Mouse (Mus musculus) kidney, embryonic 15.5 days (tissue): ENCODE measurements around the gene Gm17651. TPM values are rescaled to one million over a fixed set of nuclear protein-coding genes. Genes with fewer than 3 reads are reported as not detected.

Experiments used
- ATAC-seq: fragments of 200-750 bp; cut with Nextera tagmentation; replicated peaks from 2 replicates; pipeline ENCODE4 v1.8.0; 2017; ENCODE audit warnings: moderate TSS enrichment; ENCODE audit not compliant: low FRiP score
- H3K27ac ChIP-seq: fragments of 300-500 bp; sonication (generic); 2 replicates; pipeline ENCODE4 v1.5.1; 2015; ENCODE audit warnings: mild to moderate bottlenecking, inconsistent platforms
- H3K27me3 ChIP-seq: fragments of 300-500 bp; sonication (generic); 2 replicates; pipeline ENCODE4 v1.6.1; 2015; ENCODE audit warnings: inconsistent platforms
- H3K36me3 ChIP-seq: fragments of 300-500 bp; sonication (generic); 2 replicates; pipeline ENCODE4 v1.6.1; 2015; ENCODE audit warnings: inconsistent platforms
- H3K4me1 ChIP-seq: fragments of 300-500 bp; sonication (generic); 2 replicates; pipeline ENCODE4 v1.6.1; 2015; ENCODE audit warnings: inconsistent platforms
- H3K4me2 ChIP-seq: fragments of 300-500 bp; sonication (generic); 2 replicates; pipeline ENCODE4 v1.6.1; 2015; ENCODE audit warnings: moderate library complexity, mild to moderate bottlenecking, inconsistent platforms
- H3K4me3 ChIP-seq: fragments of 300-500 bp; sonication (generic); replicated peaks from 2 replicates; pipeline ENCODE4 v1.5.1; 2015; ENCODE audit warnings: mild to moderate bottlenecking, inconsistent platforms
- H3K9ac ChIP-seq: fragments of 300-500 bp; sonication (generic); 2 replicates; pipeline ENCODE4 v1.6.1; 2015; ENCODE audit warnings: mild to moderate bottlenecking, inconsistent platforms
- H3K9me3 ChIP-seq: fragments of 300-500 bp; sonication (generic); replicated peaks from 2 replicates; pipeline ENCODE4 v1.6.1; 2016; ENCODE audit warnings: inconsistent platforms
- WGBS: fragments of 180-500 bp; shearing (Covaris S2); methylation state at CpG from one replicate; pipeline ENCODE4 v1.1.7; 2015; ENCODE audit warnings: mixed read lengths; 5-methylcytosine and 5-hydroxymethylcytosine counted together
- polyA plus RNA-seq: library from polyadenylated mRNA; unstranded; fragments of >200 nt; fragmentation: Nextera tagmentation; extraction: Ambion mirVana; gene quantifications from 2 replicates; pipeline ENCODE4 v1.2.1, GENCODE M21; 2015

Gene Gm17651
- not detected in 2 replicates for polyA plus RNA-seq

- Histone ChIP-seq H3K27me3 (no peaks in the 10 kb centered on the region; the same call in 1 of the 2 replicates), H3K9ac (no peak within 1 kb of the TSS), H3K4me2 (no peak within 1 kb of the TSS), H3K36me3 (peaks cover 16% of the 10 kb centered on the region), H3K4me3 (no peak within 1 kb of the TSS), H3K9me3 (no peaks in the 10 kb centered on the region), H3K27ac (no peak within 1 kb of the TSS), H3K4me1 (no peaks in the 10 kb centered on the region)
- WGBS = 89% methylated on average over 7 of the region's 7 CpGs
- no peak for ATAC-seq
These were observed at the start of gene Gm17651 for GRCm38 (mm10) chr3:97674644-97675110. TSS of gene Gm17651 (minus strand) at chr3:97674694.

DNA sequence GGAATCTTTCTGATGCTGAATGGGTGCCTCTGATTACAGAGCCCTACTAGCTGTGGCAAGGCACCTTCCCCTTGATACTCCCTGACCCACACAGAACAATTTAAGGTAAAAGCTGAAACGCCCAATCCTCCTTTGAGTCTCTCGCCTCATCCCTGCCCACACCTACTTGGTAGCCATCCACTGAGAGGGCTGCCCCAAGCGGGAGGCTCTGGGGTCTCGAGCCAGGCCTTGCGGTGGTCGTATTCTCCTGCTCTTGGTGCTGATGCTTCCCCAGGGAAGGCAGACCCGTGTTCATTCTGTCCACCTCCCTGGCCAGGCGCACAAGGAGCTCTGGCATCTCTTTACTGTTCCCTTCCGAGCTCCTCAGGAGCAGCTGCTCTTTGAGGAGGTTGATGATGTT, 44.6 kb upstream of the Gm17651 start:
- WGBS = 82% methylated on average over 9 of the region's 9 CpGs
- Histone ChIP-seq H3K27me3 (no peaks in the 10 kb centered on the region), H3K4me3 (no peak overlapping the region), H3K9ac (no peak overlapping the region), H3K9me3 (no peaks in the 10 kb centered on the region; the same call in 1 of the 2 replicates), H3K27ac (no peak overlapping the region), H3K4me2 (no peak overlapping the region), H3K4me1 (no peaks in the 10 kb centered on the region), H3K36me3 (no peaks in the 10 kb centered on the region)
- no peak for ATAC-seq

DNA sequence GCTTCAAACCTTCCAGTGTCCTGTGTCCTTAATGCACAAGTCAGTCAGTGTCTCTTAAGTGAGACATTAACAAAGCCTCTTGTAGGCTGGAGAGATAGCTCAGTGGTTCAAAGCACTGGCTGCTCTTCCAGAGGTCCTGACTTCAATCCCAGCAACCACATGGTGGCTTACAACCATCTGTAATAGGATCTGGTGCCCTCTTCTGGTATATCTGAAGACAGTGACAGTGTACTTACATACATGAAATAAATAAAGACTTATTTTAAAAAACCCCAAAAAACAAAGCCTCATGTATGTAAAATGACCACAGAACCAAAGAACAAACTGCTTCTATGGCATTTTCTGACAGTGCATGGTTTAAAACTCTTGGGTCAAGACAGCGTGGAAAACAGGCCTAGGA, 41.4 kb upstream of the Gm17651 start:
- no peaks in the 10 kb centered on the region for H3K27me3 ChIP-seq
- no peak overlapping the region for H3K4me3 ChIP-seq
- no peak overlapping the region for H3K9ac ChIP-seq
- 94% methylated on average over 1 of the region's 1 CpGs for WGBS
- ATAC-seq = no peak
- no peak overlapping the region for H3K27ac ChIP-seq
- no peaks in the 10 kb centered on the region for H3K9me3 ChIP-seq
- no peaks in the 10 kb centered on the region for H3K4me1 ChIP-seq
- no peak overlapping the region for H3K4me2 ChIP-seq
- no peaks in the 10 kb centered on the region for H3K36me3 ChIP-seq

- 51% methylated on average over 5 of the region's 5 CpGs for WGBS
- Histone ChIP-seq H3K4me2 (no peak overlapping the region), H3K27me3 (no peaks in the 10 kb centered on the region), H3K4me3 (no peak overlapping the region), H3K9me3 (no peaks in the 10 kb centered on the region), H3K27ac (no peak overlapping the region), H3K36me3 (no peaks in the 10 kb centered on the region), H3K4me1 (no peaks in the 10 kb centered on the region), H3K9ac (no peak overlapping the region)
- no peak for ATAC-seq
These were observed 36.4 kb upstream of the Gm17651 start for GRCm38 (mm10) chr3:97710881-97711280.

DNA sequence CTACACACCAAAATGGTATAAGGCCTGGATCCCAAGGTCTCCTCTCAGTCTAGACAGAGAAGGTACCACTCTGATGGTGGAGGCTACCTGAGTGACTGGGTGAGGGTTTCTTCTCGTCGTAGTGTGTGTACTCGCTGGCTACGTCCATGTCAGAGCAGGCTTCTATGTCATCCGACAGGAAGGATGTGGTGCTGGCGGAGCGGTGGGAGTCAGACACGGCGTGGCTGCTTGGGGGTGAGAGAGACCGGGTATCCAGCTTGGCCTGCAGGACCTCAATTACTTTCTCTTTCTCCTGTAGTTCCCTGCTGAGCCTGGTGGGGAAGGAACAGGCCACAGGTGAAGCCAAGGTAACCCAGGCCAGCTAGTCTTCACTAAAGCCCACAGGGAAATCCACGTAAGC, 35.6 kb upstream of the Gm17651 start:
- no peak overlapping the region for H3K9ac ChIP-seq
- no peaks in the 10 kb centered on the region for H3K4me1 ChIP-seq
- H3K9me3 ChIP-seq = no peaks in the 10 kb centered on the region
- no peak for ATAC-seq
- H3K36me3 ChIP-seq = no peaks in the 10 kb centered on the region
- no peaks in the 10 kb centered on the region for H3K27me3 ChIP-seq
- H3K4me2 ChIP-seq = no peak overlapping the region
- H3K27ac ChIP-seq = no peak overlapping the region
- no peak overlapping the region for H3K4me3 ChIP-seq
- 93% methylated on average over 11 of the region's 11 CpGs for WGBS

DNA sequence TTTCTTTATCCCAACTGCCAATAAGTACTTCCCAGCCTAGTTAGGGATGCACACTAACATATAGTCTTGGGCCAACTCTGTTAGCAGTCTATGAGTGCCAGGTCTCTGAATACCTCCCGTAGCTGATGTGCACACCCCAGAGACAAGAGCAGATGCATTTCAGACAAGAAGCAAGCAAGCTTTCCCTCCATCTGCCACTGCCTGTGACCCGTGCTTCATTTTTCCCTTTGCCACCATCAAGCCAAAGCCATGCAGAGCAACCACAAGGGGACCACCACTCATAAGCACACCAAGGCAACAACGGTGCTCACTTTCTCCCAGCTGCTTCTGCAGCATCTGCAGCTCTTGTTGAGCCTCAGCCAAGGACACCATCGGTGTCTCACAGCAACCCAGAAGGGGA, 32.1 kb upstream of the Gm17651 start:
- Histone ChIP-seq H3K9ac (no peak overlapping the region), H3K27me3 (no peaks in the 10 kb centered on the region), H3K36me3 (no peaks in the 10 kb centered on the region), H3K9me3 (no peaks in the 10 kb centered on the region), H3K4me1 (no peaks in the 10 kb centered on the region), H3K4me3 (no peak overlapping the region), H3K4me2 (no peak overlapping the region), H3K27ac (no peak overlapping the region)
- WGBS = 88% methylated on average over 4 of the region's 4 CpGs
- ATAC-seq = no peak

DNA sequence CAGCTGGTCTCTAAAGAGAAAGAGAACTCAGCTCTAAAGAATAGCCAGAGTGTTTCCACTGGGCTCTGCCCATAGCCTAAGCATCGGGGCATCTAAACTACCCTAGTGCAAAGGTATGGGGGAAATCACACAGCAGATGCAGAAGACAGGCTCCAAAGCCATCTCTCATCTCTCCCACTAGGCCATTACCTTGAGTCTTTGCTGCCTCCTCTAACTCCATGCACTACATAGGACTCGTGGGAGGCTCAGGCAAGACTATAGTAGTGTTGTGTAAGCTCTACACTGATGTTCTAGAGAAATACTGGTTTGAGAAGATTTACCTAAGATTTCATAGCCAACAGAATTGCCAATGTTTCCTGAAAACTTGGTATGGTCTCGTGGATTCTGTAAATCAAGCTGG, 31.0 kb upstream of the Gm17651 start:
- 87% methylated on average over 3 of the region's 3 CpGs for WGBS
- Histone ChIP-seq H3K4me3 (no peak overlapping the region), H3K9me3 (no peaks in the 10 kb centered on the region), H3K9ac (no peak overlapping the region), H3K4me1 (no peaks in the 10 kb centered on the region), H3K27ac (no peak overlapping the region), H3K27me3 (no peaks in the 10 kb centered on the region), H3K4me2 (no peak overlapping the region), H3K36me3 (no peaks in the 10 kb centered on the region)
- no peak for ATAC-seq

- Histone ChIP-seq H3K4me2 (no peak overlapping the region), H3K4me1 (no peaks in the 10 kb centered on the region), H3K4me3 (no peak overlapping the region), H3K27me3 (no peaks in the 10 kb centered on the region), H3K27ac (no peak overlapping the region), H3K9me3 (no peaks in the 10 kb centered on the region), H3K36me3 (no peaks in the 10 kb centered on the region), H3K9ac (no peak overlapping the region)
- 86% methylated on average over 11 of the region's 11 CpGs for WGBS
- no peak for ATAC-seq
These were observed 28.1 kb upstream of the Gm17651 start for GRCm38 (mm10) chr3:97702448-97703080.

- 63% methylated on average over 3 of the region's 3 CpGs for WGBS
- no peak for ATAC-seq
These were observed 26.7 kb upstream of the Gm17651 start for GRCm38 (mm10) chr3:97701198-97701597.

DNA sequence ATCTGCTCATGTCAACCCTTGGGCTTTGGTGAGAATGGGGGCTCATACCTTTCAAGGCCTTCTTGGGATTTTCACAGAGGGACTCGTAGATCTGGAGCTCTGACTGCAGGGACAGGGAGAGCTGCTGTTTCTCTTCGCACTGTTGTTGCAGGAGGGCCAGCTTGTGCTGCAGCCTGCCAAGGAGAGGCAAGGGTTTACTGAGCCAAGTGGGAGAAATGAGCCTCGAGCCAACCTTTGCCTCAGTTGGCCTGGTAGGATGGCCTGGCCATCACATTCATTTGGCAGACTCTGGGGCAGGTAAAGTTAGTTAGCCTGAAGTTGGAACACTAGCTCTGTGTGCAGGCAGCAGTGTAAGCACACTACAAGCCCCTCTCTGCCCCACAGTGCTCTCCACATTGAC, 24.6 kb upstream of the Gm17651 start:
- no peaks in the 10 kb centered on the region for H3K4me1 ChIP-seq
- no peak for ATAC-seq
- H3K9ac ChIP-seq = no peak overlapping the region

More at GRCm38 (mm10) chr3:97701198-97701597, 26.7 kb upstream of the Gm17651 start:
- H3K27ac ChIP-seq = no peak overlapping the region
- no peak overlapping the region for H3K4me2 ChIP-seq
- H3K36me3 ChIP-seq = no peaks in the 10 kb centered on the region
- H3K9me3 ChIP-seq = no peaks in the 10 kb centered on the region
- no peak overlapping the region for H3K4me3 ChIP-seq
- no peak overlapping the region for H3K9ac ChIP-seq
- no peaks in the 10 kb centered on the region for H3K4me1 ChIP-seq
- no peaks in the 10 kb centered on the region for H3K27me3 ChIP-seq

DNA sequence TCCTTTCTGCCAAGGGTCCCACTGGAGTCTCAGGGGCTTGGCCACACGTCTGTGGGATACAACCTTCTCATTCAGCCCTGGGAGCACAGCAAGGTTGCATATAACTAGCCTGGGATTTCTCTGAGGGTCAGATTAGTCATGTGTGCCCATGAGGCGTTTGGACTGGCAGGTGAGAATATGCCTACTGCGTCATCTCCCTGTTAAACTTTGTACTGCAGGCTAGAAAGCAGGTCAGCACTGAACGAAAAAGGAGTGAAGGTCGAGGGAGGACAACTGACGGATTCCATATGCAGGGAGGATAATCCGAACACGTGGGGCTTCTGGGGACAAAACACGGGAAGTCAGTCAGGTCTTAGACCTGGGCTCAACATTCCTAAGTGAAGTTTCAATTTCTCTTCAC, 22.8 kb upstream of the Gm17651 start:
- 54% methylated on average over 9 of the region's 9 CpGs for WGBS
- Histone ChIP-seq H3K27me3 (no peaks in the 10 kb centered on the region), H3K36me3 (no peaks in the 10 kb centered on the region), H3K9me3 (no peaks in the 10 kb centered on the region), H3K9ac (no peak overlapping the region), H3K27ac (no peak overlapping the region), H3K4me3 (no peak overlapping the region), H3K4me2 (no peak overlapping the region), H3K4me1 (no peaks in the 10 kb centered on the region)
- no peak for ATAC-seq

More for the DNA sequence above, 24.6 kb upstream of the Gm17651 start:
- H3K9me3 ChIP-seq = no peaks in the 10 kb centered on the region
- H3K27me3 ChIP-seq = no peaks in the 10 kb centered on the region
- no peaks in the 10 kb centered on the region for H3K36me3 ChIP-seq
- 90% methylated on average over 3 of the region's 3 CpGs for WGBS
- H3K27ac ChIP-seq = no peak overlapping the region
- H3K4me2 ChIP-seq = no peak overlapping the region
- no peak overlapping the region for H3K4me3 ChIP-seq

- H3K27me3 ChIP-seq = no peaks in the 10 kb centered on the region
- no peaks in the 10 kb centered on the region for H3K9me3 ChIP-seq
- no peak overlapping the region for H3K4me2 ChIP-seq
- H3K27ac ChIP-seq = no peak overlapping the region
- no peak for ATAC-seq
- H3K4me3 ChIP-seq = no peak overlapping the region
- no peak overlapping the region for H3K9ac ChIP-seq
- no peaks in the 10 kb centered on the region for H3K36me3 ChIP-seq
- 80% methylated on average over 9 of the region's 9 CpGs for WGBS
- H3K4me1 ChIP-seq = no peaks in the 10 kb centered on the region
These were observed 22.4 kb upstream of the Gm17651 start for GRCm38 (mm10) chr3:97696866-97697265.

DNA sequence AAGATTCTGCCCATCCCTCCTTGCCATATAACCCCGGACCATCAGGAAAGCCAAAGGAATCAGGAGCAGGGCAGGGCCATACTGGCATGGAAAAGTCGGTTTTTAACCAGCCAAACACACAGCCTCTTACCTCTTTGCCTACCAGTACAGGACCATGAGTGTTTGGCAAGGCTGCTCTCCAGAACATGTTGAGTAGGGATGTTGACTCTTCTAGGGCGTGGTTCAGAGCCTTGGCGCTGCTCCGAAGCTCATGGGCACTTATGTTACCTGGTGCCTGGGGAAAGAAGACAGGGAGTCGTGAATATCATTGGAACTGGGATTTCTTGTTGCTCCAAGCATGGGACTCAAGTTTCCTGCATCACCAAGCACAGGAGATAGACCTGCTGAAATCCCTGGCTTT, 19.3 kb upstream of the Gm17651 start:
- ATAC-seq = no peak
- no peaks in the 10 kb centered on the region for H3K36me3 ChIP-seq
- WGBS = 83% methylated on average over 6 of the region's 6 CpGs

More for the DNA sequence above, 19.3 kb upstream of the Gm17651 start:
- Histone ChIP-seq H3K4me2 (no peak overlapping the region), H3K9me3 (no peaks in the 10 kb centered on the region), H3K27ac (no peak overlapping the region), H3K27me3 (no peaks in the 10 kb centered on the region), H3K9ac (no peak overlapping the region), H3K4me3 (no peak overlapping the region), H3K4me1 (peaks cover 4% of the 10 kb centered on the region; the same call in 1 of the 2 replicates)
